Mouse (Mus musculus): ENCODE results near the gene Dok1.

DNA sequence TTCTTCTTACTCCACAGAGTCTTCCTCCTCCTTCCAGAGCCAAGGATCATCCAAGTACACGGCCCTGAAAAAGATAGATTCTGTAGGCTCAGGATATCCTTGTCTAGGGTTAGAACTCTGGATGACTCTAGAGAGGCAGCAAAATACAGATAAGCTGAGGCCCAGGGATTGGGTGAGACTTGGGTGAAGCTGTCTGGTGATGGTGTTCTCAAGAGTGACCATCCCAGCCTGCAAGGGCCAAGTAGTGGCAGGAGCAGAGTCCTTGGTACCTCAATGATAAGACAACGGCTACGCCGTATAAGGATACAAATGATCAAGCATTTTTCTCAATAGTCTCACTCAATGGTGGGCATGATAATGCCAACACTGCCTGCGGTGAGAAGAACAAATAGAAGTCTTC lies 29.4 kb downstream of the Dok1 start:
- TF ChIP-seq POLR2A (IDR thresholded peaks at IDR 0.05; ENCODE audit: insufficient read depth, low read length) (no peak), CTCF (IDR thresholded peaks at IDR 0.05; ENCODE audit: low read depth, low read length) (no peak)
